Mouse (Mus musculus) limb, embryonic 14.5 days (tissue): ENCODE measurements around the gene Trappc12. TPM values are rescaled to one million over a fixed set of nuclear protein-coding genes. Genes with fewer than 3 reads are reported as not detected.

Experiments
- ATAC-seq: fragments of 200-750 bp; cut with Nextera tagmentation; 2 replicates; pipeline ENCODE4 v1.8.0; 2017; ENCODE audit warnings: low read depth, moderate number of reproducible peaks, moderate TSS enrichment; ENCODE audit not compliant: low FRiP score
- DNase-seq: peaks from one replicate; pipeline ENCODE4 v3.0.0-alpha.2; 2015; ENCODE audit warnings: low spot score
- H3K27ac ChIP-seq: fragments of 300-500 bp; sonication (generic); replicated peaks from 2 replicates; pipeline ENCODE4 v1.5.1; 2014; ENCODE audit warnings: low read depth, mild to moderate bottlenecking, low read length, moderate library complexity, mixed read lengths
- H3K27me3 ChIP-seq: fragments of 300-500 bp; sonication (generic); 2 replicates; pipeline ENCODE4 v1.6.1; 2014; ENCODE audit warnings: low read length, mixed read lengths; ENCODE audit not compliant: control insufficient read depth, insufficient read depth
- H3K36me3 ChIP-seq: fragments of 300-500 bp; sonication (generic); 2 replicates; pipeline ENCODE4 v1.6.1; 2014; ENCODE audit warnings: mild to moderate bottlenecking, low read length, moderate library complexity, mixed read lengths; ENCODE audit not compliant: control insufficient read depth, insufficient read depth
- H3K4me1 ChIP-seq: fragments of 300-500 bp; sonication (generic); 2 replicates; pipeline ENCODE4 v1.6.1; 2014; ENCODE audit warnings: antibody characterized with exemption, low read length, mixed read lengths; ENCODE audit not compliant: control insufficient read depth, insufficient read depth
- H3K4me2 ChIP-seq: fragments of 300-500 bp; sonication (generic); replicated peaks from 2 replicates; pipeline ENCODE4 v1.6.1; 2014; ENCODE audit warnings: low read depth, mild to moderate bottlenecking, low read length, moderate library complexity; ENCODE audit not compliant: severe bottlenecking
- H3K4me3 ChIP-seq: fragments of 300-500 bp; sonication (generic); replicated peaks from 2 replicates; pipeline ENCODE4 v1.5.1; 2014; ENCODE audit warnings: low read length
- H3K9ac ChIP-seq: fragments of 300-500 bp; sonication (generic); 2 replicates; pipeline ENCODE4 v1.6.1; 2014; ENCODE audit warnings: mild to moderate bottlenecking, low read depth, low read length, moderate library complexity; ENCODE audit not compliant: severe bottlenecking
- H3K9me3 ChIP-seq: fragments of 300-500 bp; sonication (generic); 2 replicates; pipeline ENCODE4 v1.6.1; 2016; ENCODE audit warnings: low read length; ENCODE audit not compliant: control insufficient read depth
- POLR2A ChIP-seq: fragments of 200-500 bp; IDR thresholded peaks from 2 replicates; pipeline ENCODE4 v1.8.0; 2012; ENCODE audit warnings: inconsistent platforms, mild to moderate bottlenecking, moderate library complexity, borderline replicate concordance; ENCODE audit not compliant: insufficient read depth, insufficient read length; ENCODE audit errors: extremely low read depth
- WGBS: fragments of 180-500 bp; shearing (Covaris S2); extraction: QIAGEN DNeasy Blood & Tissue Kit; methylation state at CpG from one replicate; pipeline ENCODE4 v1.1.7; 2014; 5-methylcytosine and 5-hydroxymethylcytosine counted together
- polyA plus RNA-seq, 2 experiments: library from polyadenylated mRNA; depleted of rRNA in 1 of 2; stranded (reverse) in 1 of 2; unstranded in 1 of 2; fragments of >200 nt; fragmentation: Nextera tagmentation in 1 of 2; extraction: Ambion mirVana in 1 of 2; gene quantifications; 2 replicates each; pipeline versions ENCODE4 v1.2.1 to v1.2.3; 2012 to 2014

Gene Trappc12
- polyA plus RNA-seq, 2 experiments = 36.0 to 37.2 TPM

DNA sequence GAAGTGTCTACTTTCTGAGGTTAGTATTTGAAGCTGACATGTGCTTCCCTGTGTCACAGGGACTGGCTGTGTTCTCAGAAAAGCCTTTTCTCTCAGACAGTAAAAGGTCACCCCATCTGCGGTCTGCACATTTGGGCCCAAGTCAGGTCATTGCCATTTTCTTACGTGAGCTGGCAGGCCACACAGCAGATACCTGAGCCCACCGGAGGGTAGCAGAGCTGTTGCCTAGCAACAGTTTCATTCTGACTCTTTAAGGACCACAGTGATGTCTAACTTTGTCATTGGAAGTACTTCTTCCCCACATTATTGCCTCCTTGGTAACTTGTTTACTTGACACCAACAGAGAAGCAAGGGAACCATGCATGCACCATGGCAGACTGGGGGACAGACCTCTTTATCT lies 42.3 kb upstream of the Trappc12 start:
- 0 out of 2 replicates have a peak, but pooled peaks cover 3% of the 10 kb centered on the region for H3K4me1 ChIP-seq
- no peak overlapping the region for H3K4me3 ChIP-seq
- H3K27me3 ChIP-seq = no peaks in the 10 kb centered on the region
- TF ChIP-seq POLR2A = no peak
- H3K9ac ChIP-seq = no peak overlapping the region
- no peak overlapping the region for H3K4me2 ChIP-seq
- 69% methylated on average over 3 of the region's 3 CpGs for WGBS
- no peak overlapping the region for H3K27ac ChIP-seq
- no peaks in the 10 kb centered on the region for H3K36me3 ChIP-seq
- no peak for DNase-seq
- ATAC-seq = no peak
- H3K9me3 ChIP-seq = no peaks in the 10 kb centered on the region

DNA sequence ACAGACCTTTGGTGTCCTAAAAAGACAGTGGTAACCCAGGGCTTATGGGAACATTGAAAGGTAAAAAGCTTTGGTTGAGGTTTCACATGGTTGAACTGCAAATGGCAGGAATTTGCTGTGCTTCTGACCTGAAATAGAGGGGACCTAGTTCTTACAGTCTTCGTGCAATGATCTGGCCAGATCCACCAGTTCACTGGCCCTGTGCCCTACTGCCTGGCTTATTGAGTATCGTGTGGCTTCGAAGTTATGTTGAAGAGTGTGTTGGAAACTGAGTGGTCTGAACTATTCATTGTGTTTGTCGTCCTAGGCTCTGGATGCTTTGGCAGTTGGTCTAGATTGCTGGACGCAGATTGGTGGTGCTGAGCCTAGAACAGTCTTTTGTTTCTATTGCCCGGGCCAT lies 36.0 kb upstream of the Trappc12 start:
- H3K4me2 ChIP-seq = no peak overlapping the region
- no peaks in the 10 kb centered on the region for H3K9me3 ChIP-seq
- H3K36me3 ChIP-seq = no peaks in the 10 kb centered on the region
- no peak overlapping the region for H3K4me3 ChIP-seq
- TF ChIP-seq POLR2A = no peak
- no peak for ATAC-seq
- no peak overlapping the region for H3K27ac ChIP-seq
- peaks cover 16% of the 10 kb centered on the region for H3K4me1 ChIP-seq
- DNase-seq = no peak
- 95% methylated on average over 6 of the region's 6 CpGs for WGBS
- no peaks in the 10 kb centered on the region for H3K27me3 ChIP-seq
- no peak overlapping the region for H3K9ac ChIP-seq

DNA sequence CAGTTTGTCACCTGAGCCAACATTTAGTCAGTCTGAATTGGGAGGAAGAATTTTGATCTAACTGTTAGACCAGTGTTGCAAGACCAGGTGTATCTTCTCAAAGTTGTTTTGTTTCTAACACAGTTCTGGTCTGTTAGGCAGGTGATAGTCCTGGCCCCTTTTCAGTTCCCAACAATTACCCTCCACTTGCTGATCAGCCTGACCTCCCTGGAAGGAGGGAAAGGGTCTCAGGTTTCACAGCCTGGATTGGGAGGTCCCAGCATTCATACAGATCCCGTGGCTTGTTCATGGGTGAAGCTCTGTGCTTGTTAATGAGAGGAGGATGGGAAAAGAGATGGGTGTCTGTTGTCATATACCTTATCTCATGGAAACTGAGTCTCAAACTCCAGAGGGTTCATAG lies 35.0 kb upstream of the Trappc12 start:
- Histone ChIP-seq H3K9ac (no peak overlapping the region), H3K36me3 (no peaks in the 10 kb centered on the region), H3K27me3 (no peaks in the 10 kb centered on the region), H3K27ac (no peak overlapping the region), H3K9me3 (no peaks in the 10 kb centered on the region), H3K4me3 (no peak overlapping the region), H3K4me2 (no peak overlapping the region), H3K4me1 (peaks cover 13% of the 10 kb centered on the region)
- TF ChIP-seq POLR2A = no peak
- no peak for DNase-seq
- 6% methylated on average over 1 of the region's 1 CpGs for WGBS
- no peak; the same call in 1 of the 2 replicates for ATAC-seq

DNA sequence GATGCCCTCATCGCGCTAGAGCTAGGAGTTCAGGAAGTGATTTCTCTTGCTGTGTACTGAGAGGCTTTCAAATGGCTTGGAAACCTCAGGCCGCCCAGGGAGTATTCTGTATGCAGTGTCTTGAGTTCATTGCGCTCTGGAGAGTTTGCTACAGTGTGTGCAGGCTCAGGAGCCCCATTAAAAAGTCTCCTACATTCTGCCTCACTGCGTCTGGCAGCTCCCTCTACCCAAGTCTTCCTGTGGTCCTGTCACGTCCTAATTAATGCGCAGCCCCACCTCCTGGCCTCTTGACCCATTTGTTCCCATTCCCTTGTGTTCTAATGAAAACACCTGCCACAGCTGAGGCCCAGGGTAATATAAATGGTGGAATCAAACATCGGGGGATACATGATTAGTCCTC lies 34.6 kb upstream of the Trappc12 start:
- 30% methylated on average over 8 of the region's 8 CpGs for WGBS
- 0 out of 2 replicates have a peak overlapping the region, but pooled peaks have one; percentile 16 for H3K27ac ChIP-seq
- H3K9ac ChIP-seq = no peak overlapping the region
- no peaks in the 10 kb centered on the region for H3K9me3 ChIP-seq
- H3K36me3 ChIP-seq = no peaks in the 10 kb centered on the region
- ATAC-seq (no peak), DNase-seq (no peak)
- H3K4me2 ChIP-seq = no peak overlapping the region
- peaks cover 13% of the 10 kb centered on the region for H3K4me1 ChIP-seq
- H3K4me3 ChIP-seq = no peak overlapping the region
- no peak for TF ChIP-seq POLR2A
- no peaks in the 10 kb centered on the region for H3K27me3 ChIP-seq

DNA sequence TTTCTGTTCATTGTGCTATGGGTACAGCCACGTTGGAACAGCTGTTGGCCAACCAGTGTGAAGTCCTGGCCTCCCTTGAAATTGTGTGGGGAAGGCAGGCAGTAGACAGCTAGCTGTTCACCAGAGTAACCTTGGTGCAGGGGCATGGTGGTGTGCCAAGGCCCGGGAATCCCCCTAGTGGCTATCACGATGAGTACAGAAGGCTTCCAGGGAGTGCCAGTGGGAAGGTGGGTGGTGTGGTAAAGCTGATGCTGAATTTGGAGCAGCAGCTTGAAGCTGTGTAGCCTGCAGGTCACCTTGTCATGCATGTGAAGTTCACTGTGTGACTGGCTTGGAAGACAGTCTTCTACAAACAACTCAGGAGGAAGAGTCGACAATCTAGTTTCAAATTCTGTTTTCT lies 34.1 kb upstream of the Trappc12 start:
- ATAC-seq (no peak), DNase-seq (no peak)
- no peaks in the 10 kb centered on the region for H3K9me3 ChIP-seq
- H3K36me3 ChIP-seq = no peaks in the 10 kb centered on the region
- WGBS = 36% methylated on average over 4 of the region's 4 CpGs
- H3K27me3 ChIP-seq = no peaks in the 10 kb centered on the region
- H3K4me1 ChIP-seq = peaks cover 13% of the 10 kb centered on the region
- no peak overlapping the region for H3K4me2 ChIP-seq
- H3K27ac ChIP-seq = peak overlapping the region; percentile 16; the same call in 1 of the 2 replicates
- no peak overlapping the region for H3K9ac ChIP-seq
- no peak for TF ChIP-seq POLR2A
- no peak overlapping the region for H3K4me3 ChIP-seq

DNA sequence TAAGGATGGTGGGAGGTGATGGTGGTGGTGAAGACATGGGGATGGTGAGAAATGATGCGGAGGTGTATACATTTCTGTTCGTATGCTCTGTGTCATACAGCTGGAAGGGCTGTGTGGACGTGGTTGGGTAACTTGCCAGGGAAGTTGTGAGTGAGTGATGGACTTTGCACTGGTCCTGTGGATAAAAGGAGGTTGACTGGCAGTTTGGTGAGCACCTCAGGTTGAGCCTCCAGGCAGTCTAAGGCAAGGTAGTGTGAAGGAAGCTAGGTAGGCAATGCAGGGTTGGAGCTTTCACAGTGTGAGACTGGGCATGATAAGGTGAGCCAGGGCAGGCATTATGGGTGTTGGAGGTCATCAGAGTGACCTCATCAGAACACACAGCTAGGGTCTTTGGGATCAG lies 32.4 kb upstream of the Trappc12 start:
- TF ChIP-seq POLR2A = no peak

More for the DNA sequence above, 32.4 kb upstream of the Trappc12 start:
- H3K27me3 ChIP-seq = no peaks in the 10 kb centered on the region
- H3K9ac ChIP-seq = no peak overlapping the region
- no peaks in the 10 kb centered on the region for H3K36me3 ChIP-seq
- DNase-seq (no peak), ATAC-seq (no peak)
- no peak overlapping the region for H3K4me3 ChIP-seq
- H3K4me1 ChIP-seq = peaks cover 13% of the 10 kb centered on the region
- 90% methylated on average over 3 of the region's 3 CpGs for WGBS
- H3K9me3 ChIP-seq = no peaks in the 10 kb centered on the region
- no peak overlapping the region for H3K4me2 ChIP-seq
- no peak overlapping the region for H3K27ac ChIP-seq
